In the genomic region with DNA sequence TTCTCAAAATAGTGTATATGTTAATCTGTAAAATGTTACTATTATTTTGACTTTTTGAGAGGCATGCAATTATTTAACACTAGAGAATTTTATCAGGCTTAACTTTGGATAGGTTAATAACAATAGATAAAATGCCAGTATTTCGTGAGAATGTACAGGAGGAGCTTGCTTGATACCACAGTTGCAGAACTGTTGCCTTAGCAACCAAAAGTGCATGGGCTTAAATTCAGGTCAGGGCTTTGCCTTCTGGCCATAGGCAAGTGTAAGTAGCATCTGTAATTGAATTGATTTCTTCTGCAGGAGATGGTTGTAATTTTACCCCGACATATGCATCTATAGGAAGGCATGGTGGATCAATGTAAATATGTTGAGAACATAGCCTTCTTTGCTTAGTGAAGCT, we compare ENCODE assay signal across 26 mouse cellular contexts. TPM values are rescaled to one million over a fixed set of nuclear protein-coding genes. Genes with fewer than 3 reads are reported as not detected.
A peak's percentile ranks its signal among the peaks of the same experiment; 100 is the strongest.
DNase-seq lines count a peak whose midpoint lies in the region; ATAC-seq and TF ChIP-seq lines count a peak whose summit lies in the region.
"Had no signal": no experiment of that assay in that cellular context is flagged by ENCODE, and none has a peak within 500 bp of the region (broad histone marks: within the 10 kb centered on the region; RNA-seq: fewer than 3 reads in every experiment).

No protein-coding gene starts in this region.

- no peak overlapping the region for H3K4me2 ChIP-seq in hindbrain, embryonic 15.5 days
- H3K4me2 ChIP-seq in hindbrain, embryonic 14.5 days (replicated peaks), result no peak overlapping the region
- no peak overlapping the region for H3K4me2 ChIP-seq in neural tube, embryonic 15.5 days
- H3K4me2 ChIP-seq in midbrain, postnatal 0 days (ENCODE audit: low read depth, low read length, poor library complexity, severe bottlenecking), result no peak overlapping the region
- H3K4me2 ChIP-seq: heart, embryonic 12.5 days; limb, embryonic 15.5 days; lung, embryonic 15.5 days had no signal

- H3K9ac ChIP-seq in hindbrain, embryonic 15.5 days, result no peak overlapping the region
- H3K9ac ChIP-seq in hindbrain, embryonic 14.5 days, result no peak overlapping the region
- H3K9ac ChIP-seq in neural tube, embryonic 15.5 days (replicated peaks), result no peak overlapping the region
- no peak overlapping the region for H3K9ac ChIP-seq in midbrain, postnatal 0 days (replicated peaks; ENCODE audit: low read length, poor library complexity, severe bottlenecking)
- H3K9ac ChIP-seq: heart, embryonic 12.5 days; limb, embryonic 15.5 days; liver, embryonic 14.5 days; lung, embryonic 15.5 days had no signal

- H3K27me3 ChIP-seq in hindbrain, embryonic 15.5 days, result no peaks in the 10 kb centered on the region
- H3K27me3 ChIP-seq in hindbrain, embryonic 14.5 days (ENCODE audit: control insufficient read depth, insufficient read depth, low read length), result no peaks in the 10 kb centered on the region
- no peaks in the 10 kb centered on the region for H3K27me3 ChIP-seq in neural tube, embryonic 15.5 days (replicated peaks)
- H3K27me3 ChIP-seq in midbrain, postnatal 0 days (ENCODE audit: insufficient read depth, low read length), result no peaks in the 10 kb centered on the region
- H3K27me3 ChIP-seq: heart, embryonic 12.5 days; limb, embryonic 15.5 days; lung, embryonic 15.5 days; Patski had no signal

- peaks cover 6% of the 10 kb centered on the region; the same call in 1 of the 2 replicates for H3K4me1 ChIP-seq in hindbrain, embryonic 15.5 days (replicated peaks)
- no peaks in the 10 kb centered on the region for H3K4me1 ChIP-seq in hindbrain, embryonic 14.5 days (replicated peaks; ENCODE audit: control insufficient read depth, insufficient read depth, low read length)
- H3K4me1 ChIP-seq in neural tube, embryonic 15.5 days, result peaks cover 6% of the 10 kb centered on the region; the same call in 1 of the 2 replicates
- peaks cover 8% of the 10 kb centered on the region; the same call in 1 of the 2 replicates for H3K4me1 ChIP-seq in midbrain, postnatal 0 days (ENCODE audit: insufficient read depth, low read length)
- H3K4me1 ChIP-seq: limb, embryonic 10.5 days; limb, embryonic 15.5 days; lung, embryonic 15.5 days had no signal

- TF ChIP-seq CTCF in midbrain, postnatal 0 days (IDR thresholded peaks at IDR 0.05), result no peak

- WGBS in hindbrain, embryonic 15.5 days, result 35% methylated on average over 2 of the region's 2 CpGs
- 35% methylated on average over 2 of the region's 2 CpGs for WGBS in hindbrain, embryonic 14.5 days
- WGBS in neural tube, embryonic 15.5 days, result 47% methylated on average over 2 of the region's 2 CpGs
- WGBS in midbrain, postnatal 0 days, result 26% methylated on average over 2 of the region's 2 CpGs

- ATAC-seq in hindbrain, embryonic 15.5 days (ENCODE audit: low FRiP score, low read depth), result 0 out of 2 replicates have a peak, but pooled peaks have one; percentile 24
- no peak for ATAC-seq in hindbrain, embryonic 14.5 days (ENCODE audit: low FRiP score)
- peak; percentile 68; the same call in 1 of the 2 replicates for ATAC-seq in neural tube, embryonic 15.5 days (ENCODE audit: low FRiP score)
- peak; percentile 61; the same call in 1 of the 2 replicates for ATAC-seq in midbrain, postnatal 0 days (ENCODE audit: low FRiP score)
- ATAC-seq: forebrain, embryonic 14.5 days; inflammation-experienced regulatory T-cells, adult 6 months; Patski had no signal

- no peak overlapping the region for H3K4me3 ChIP-seq in hindbrain, embryonic 15.5 days
- no peak overlapping the region for H3K4me3 ChIP-seq in hindbrain, embryonic 14.5 days (replicated peaks; ENCODE audit: low read length)
- no peak overlapping the region for H3K4me3 ChIP-seq in neural tube, embryonic 15.5 days (replicated peaks)
- no peak overlapping the region for H3K4me3 ChIP-seq in midbrain, postnatal 0 days (ENCODE audit: low read depth, low read length)
- H3K4me3 ChIP-seq: gastrocnemius, adult 2 months; heart, adult 2 months; heart, embryonic 12.5 days; limb, embryonic 10.5 days; limb, embryonic 15.5 days; lung, embryonic 15.5 days had no signal

- no peak for DNase-seq in hindbrain, embryonic 14.5 days (ENCODE audit: low spot score)
- no peak for DNase-seq in neural tube, embryonic 10.5 days (ENCODE audit: extremely low spot score, low spot score)
- DNase-seq in midbrain, postnatal 0 days (ENCODE audit: low spot score), result peak; percentile 42
- no peak for DNase-seq in frontal cortex, postnatal 10 days (ENCODE audit: low spot score in 2 of 2)
- DNase-seq in adrenal gland, postnatal 36 days, result no peak
- DNase-seq: adrenal gland, postnatal 14 days; gastrocnemius, adult 2 months; gastrocnemius, postnatal 36 days; heart, adult 2 months; kidney, adult 11 months; kidney, postnatal 14 days; layer of hippocampus, adult 9-11 months; thymus, adult 2 months; thymus, postnatal 36 days had no signal

- peak overlapping the region; percentile 25; the same call in 1 of the 2 replicates for H3K27ac ChIP-seq in hindbrain, embryonic 15.5 days (replicated peaks)
- H3K27ac ChIP-seq in hindbrain, embryonic 14.5 days, result no peak overlapping the region
- no peak overlapping the region for H3K27ac ChIP-seq in neural tube, embryonic 15.5 days (replicated peaks)
- H3K27ac ChIP-seq in midbrain, postnatal 0 days (ENCODE audit: low read depth, low read length), result peak overlapping the region; percentile 72
- H3K27ac ChIP-seq: gastrocnemius, adult 2 months; heart, adult 2 months; limb, embryonic 10.5 days; limb, embryonic 15.5 days; liver, embryonic 14.5 days; lung, embryonic 15.5 days had no signal

- H3K9me3 ChIP-seq in hindbrain, embryonic 15.5 days, result no peaks in the 10 kb centered on the region
- H3K9me3 ChIP-seq in hindbrain, embryonic 14.5 days (ENCODE audit: control insufficient read depth, low read length), result no peaks in the 10 kb centered on the region
- H3K9me3 ChIP-seq in neural tube, embryonic 15.5 days (replicated peaks), result no peaks in the 10 kb centered on the region
- no peaks in the 10 kb centered on the region for H3K9me3 ChIP-seq in midbrain, postnatal 0 days (ENCODE audit: low read length)
- H3K9me3 ChIP-seq: heart, embryonic 12.5 days; limb, embryonic 10.5 days; limb, embryonic 15.5 days; lung, embryonic 15.5 days had no signal

- H3K36me3 ChIP-seq in hindbrain, embryonic 15.5 days, result no peaks in the 10 kb centered on the region
- H3K36me3 ChIP-seq in hindbrain, embryonic 14.5 days (replicated peaks; ENCODE audit: control insufficient read depth, insufficient read depth), result no peaks in the 10 kb centered on the region
- H3K36me3 ChIP-seq in neural tube, embryonic 15.5 days, result peaks cover 8% of the 10 kb centered on the region; the same call in 1 of the 2 replicates
- peaks cover 3% of the 10 kb centered on the region; the same call in 1 of the 2 replicates for H3K36me3 ChIP-seq in midbrain, postnatal 0 days (ENCODE audit: insufficient read depth, low read length)
- H3K36me3 ChIP-seq: heart, embryonic 12.5 days; limb, embryonic 10.5 days; limb, embryonic 15.5 days; lung, embryonic 15.5 days had no signal

RNA-seq across cellular contexts. Expression of a gene that starts 45.7 kb away (rescaled TPM):
- 42.5 and 43.6 TPM in 2 replicates for polyA plus RNA-seq in hindbrain, embryonic 15.5 days (2015; fragmentation: Nextera tagmentation; extraction: Ambion mirVana)
- 42.6 and 44.5 TPM in 2 replicates for polyA plus RNA-seq in hindbrain, embryonic 14.5 days (2014; fragmentation: Nextera tagmentation; extraction: Ambion mirVana)
- 36.1 and 44.3 TPM in 2 replicates for polyA plus RNA-seq in neural tube, embryonic 15.5 days (2015; fragmentation: Nextera tagmentation; extraction: Ambion mirVana)
- total RNA-seq in midbrain, postnatal 0 days (2014; rRNA removed), result 56.0 and 59.0 TPM in 2 replicates
- polyA plus RNA-seq in midbrain, postnatal 0 days (2015; fragmentation: Nextera tagmentation; extraction: Ambion mirVana), result 39.6 and 42.7 TPM in 2 replicates
- 10 to 100 TPM; 13.7 to 15.4 TPM for total RNA-seq in adrenal gland, postnatal 36 days (2021)

RNA-seq across cellular contexts. Expression of a gene that starts 52.8 kb away (rescaled TPM):
- 1.3 and 1.4 TPM in 2 replicates for polyA plus RNA-seq in hindbrain, embryonic 15.5 days (2015; fragmentation: Nextera tagmentation; extraction: Ambion mirVana)
- 1.3 and 1.5 TPM in 2 replicates for polyA plus RNA-seq in hindbrain, embryonic 14.5 days (2014; fragmentation: Nextera tagmentation; extraction: Ambion mirVana)
- 0.99 and 2.0 TPM in 2 replicates for polyA plus RNA-seq in neural tube, embryonic 15.5 days (2015; fragmentation: Nextera tagmentation; extraction: Ambion mirVana)
- total RNA-seq in midbrain, postnatal 0 days (2014; rRNA removed), result 2.0 and 2.8 TPM in 2 replicates
- polyA plus RNA-seq in midbrain, postnatal 0 days (2015; fragmentation: Nextera tagmentation; extraction: Ambion mirVana), result 1.6 and 1.7 TPM in 2 replicates
- total RNA-seq in adrenal gland, postnatal 36 days (2021), result 1 to 10 TPM; 4.4 to 4.9 TPM
- total RNA-seq: MEL; neutrophil, adult 5-6 weeks had no signal
- polyA plus RNA-seq: Patski had no signal

Comparison
In these comparisons a context has a peak if more than half of its experiments do, and no peak if none do; other contexts are left out.
1. H3K27ac ChIP-seq: peak in hindbrain, embryonic 15.5 days (single experiment) and midbrain, postnatal 0 days (single experiment); none in hindbrain, embryonic 14.5 days (single experiment) and neural tube, embryonic 15.5 days (single experiment).